Mouse (Mus musculus) MEL (cell line): ENCODE results near the gene D17Wsu92e.

Source experiments
- E2F4 ChIP-seq: IDR thresholded peaks from 2 replicates; pipeline ENCODE4 v1.6.1; 2011; ENCODE audit warnings: low read depth, low read length, improper control_type of control experiment, borderline replicate concordance
- GATA1 ChIP-seq: IDR thresholded peaks from 2 replicates; pipeline ENCODE4 v1.6.1; 2011; ENCODE audit warnings: low read depth, low read length, improper control_type of control experiment
- JUND ChIP-seq: IDR thresholded peaks from 2 replicates; pipeline ENCODE4 v1.6.1; 2011; ENCODE audit warnings: low read depth, mild to moderate bottlenecking, improper control_type of control experiment, low read length
- POLR2A ChIP-seq, 2 experiments: IDR thresholded peaks; 2 replicates each; pipeline ENCODE4 v1.6.1; 2011 to 2012; ENCODE audit warnings: low read length in 2 of 2, mild to moderate bottlenecking in 2 of 2, control low read depth in 1 of 2, improper control_type of control experiment in 1 of 2, low read depth in 1 of 2, moderate library complexity in 1 of 2; ENCODE audit not compliant: control insufficient read depth in 1 of 2, insufficient read depth in 1 of 2, poor library complexity in 1 of 2
- POLR2AphosphoS2 ChIP-seq: IDR thresholded peaks from 2 replicates; pipeline ENCODE4 v1.6.1; 2011; ENCODE audit warnings: low read length, improper control_type of control experiment

GRCm38 (mm10) chr17:27761639-27762336, 58.7 kb downstream of the D17Wsu92e start:
- TF ChIP-seq GATA1 (no peak), POLR2AphosphoS2 (no peak), POLR2A (IDR thresholded peaks at IDR 0.05; ENCODE audit: control insufficient read depth in 1 of 2, insufficient read depth in 1 of 2, low read depth in 1 of 2, low read length in 2 of 2, poor library complexity in 1 of 2) (no peak), JUND (no peak), E2F4 (no peak)
